Mouse (Mus musculus) intestine, embryonic 15.5 days (tissue): ENCODE measurements around the gene Pip5k1c. TPM values are rescaled to one million over a fixed set of nuclear protein-coding genes. Genes with fewer than 3 reads are reported as not detected.
A peak's percentile ranks its signal among the peaks of the same experiment; 100 is the strongest.

Experiments used
- ATAC-seq: fragments of 200-750 bp; cut with Nextera tagmentation; 2 replicates; pipeline ENCODE4 v1.8.0; 2017; ENCODE audit warnings: moderate TSS enrichment, moderate library complexity
- H3K27ac ChIP-seq: fragments of 300-500 bp; sonication (generic); 2 replicates; pipeline ENCODE4 v1.5.1; 2015; ENCODE audit warnings: mild to moderate bottlenecking, inconsistent platforms
- H3K27me3 ChIP-seq: fragments of 300-500 bp; sonication (generic); replicated peaks from 2 replicates; pipeline ENCODE4 v1.6.1; 2015; ENCODE audit warnings: inconsistent platforms
- H3K36me3 ChIP-seq: fragments of 300-500 bp; sonication (generic); 2 replicates; pipeline ENCODE4 v1.6.1; 2015; ENCODE audit warnings: inconsistent platforms
- H3K4me1 ChIP-seq: fragments of 300-500 bp; sonication (generic); replicated peaks from 2 replicates; pipeline ENCODE4 v1.6.1; 2015; ENCODE audit warnings: inconsistent platforms
- H3K4me2 ChIP-seq: fragments of 300-500 bp; sonication (generic); replicated peaks from 2 replicates; pipeline ENCODE4 v1.6.1; 2015; ENCODE audit warnings: mild to moderate bottlenecking, inconsistent platforms
- H3K4me3 ChIP-seq: fragments of 300-500 bp; sonication (generic); replicated peaks from 2 replicates; pipeline ENCODE4 v1.5.1; 2015; ENCODE audit warnings: inconsistent platforms
- H3K9ac ChIP-seq: fragments of 300-500 bp; sonication (generic); 2 replicates; pipeline ENCODE4 v1.6.1; 2015; ENCODE audit warnings: inconsistent platforms
- H3K9me3 ChIP-seq: fragments of 300-500 bp; sonication (generic); 2 replicates; pipeline ENCODE4 v1.6.1; 2016; ENCODE audit warnings: inconsistent platforms
- WGBS: fragments of 180-500 bp; shearing (Covaris S2); methylation state at CpG from one replicate; pipeline ENCODE4 v1.1.7; 2015; 5-methylcytosine and 5-hydroxymethylcytosine counted together
- polyA plus RNA-seq: library from polyadenylated mRNA; unstranded; fragments of >200 nt; fragmentation: Nextera tagmentation; extraction: Ambion mirVana; gene quantifications from 2 replicates; pipeline ENCODE4 v1.2.1, GENCODE M21; 2015

Gene Pip5k1c
- polyA plus RNA-seq, 1 experiment from 2014 or later = 42.7 TPM

DNA sequence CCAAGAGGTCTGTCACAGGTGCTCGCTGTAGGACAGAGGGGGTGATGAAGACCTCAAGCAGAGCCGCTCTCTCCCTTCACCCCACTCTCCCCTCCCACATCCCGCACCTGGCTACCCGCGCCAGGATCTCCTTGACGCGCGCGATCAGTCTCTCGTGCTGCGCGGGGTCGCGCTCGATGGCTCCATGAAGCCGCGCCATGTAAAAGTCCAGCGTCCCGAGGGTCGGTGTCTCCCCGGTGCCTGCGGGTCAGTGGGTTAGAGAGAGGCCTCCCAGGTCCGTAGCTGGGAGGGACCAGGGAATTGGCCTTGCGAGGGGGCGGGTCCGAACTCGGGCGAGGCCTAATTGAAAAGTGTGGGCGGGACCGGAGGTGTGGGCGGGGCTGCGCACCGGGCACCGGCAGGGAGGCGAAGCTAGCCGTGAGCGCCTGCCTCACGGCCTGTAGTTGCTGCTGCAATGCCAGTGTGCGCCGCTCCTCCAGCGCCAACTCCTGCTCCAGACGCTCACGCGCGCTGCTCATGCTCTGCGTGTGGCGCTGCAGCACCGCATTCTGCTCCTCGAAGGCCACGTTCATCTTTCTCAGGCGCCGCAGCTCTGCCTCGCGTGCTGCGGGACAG, 53.8 kb downstream of the Pip5k1c start:
- 0 out of 2 replicates have a peak, but pooled peaks cover 9% of the 10 kb centered on the region for H3K36me3 ChIP-seq
- peaks cover 41% of the 10 kb centered on the region for H3K4me1 ChIP-seq
- H3K9ac ChIP-seq = peak overlapping the region; percentile 35; the same call in 1 of the 2 replicates
- H3K9me3 ChIP-seq = no peaks in the 10 kb centered on the region
- H3K4me3 ChIP-seq = peak overlapping the region; percentile 31
- H3K27ac ChIP-seq = peak overlapping the region; percentile 59; the same call in 1 of the 2 replicates
- peak overlapping the region; percentile 70 for H3K4me2 ChIP-seq
- peaks cover 13% of the 10 kb centered on the region for H3K27me3 ChIP-seq
- ATAC-seq = peak; percentile 37
- WGBS = 15% methylated on average over 54 of the region's 55 CpGs

DNA sequence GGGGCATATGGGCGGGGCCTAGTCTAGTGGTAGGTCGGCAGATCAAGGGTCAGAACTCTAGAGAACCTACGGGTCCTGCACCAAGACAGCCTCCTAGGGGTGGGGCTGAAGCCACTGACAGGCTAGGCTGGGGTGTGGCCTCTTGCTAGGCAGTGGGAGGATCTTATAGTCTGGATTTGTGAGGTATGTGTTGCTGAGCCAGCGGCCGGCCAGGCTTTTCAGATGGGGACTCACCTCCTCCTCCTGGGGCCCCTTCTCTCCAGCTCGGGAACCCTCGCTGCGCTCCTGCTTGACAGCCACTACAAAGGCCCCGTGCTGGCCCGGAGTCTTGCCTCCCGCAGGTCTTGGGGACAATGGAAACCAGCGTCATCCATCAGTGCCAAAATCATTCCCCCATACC, 56.4 kb downstream of the Pip5k1c start:
- H3K4me1 ChIP-seq = peaks cover 37% of the 10 kb centered on the region
- WGBS = 4% methylated on average over 12 of the region's 12 CpGs
- peak overlapping the region; percentile 45; the same call in 1 of the 2 replicates for H3K27ac ChIP-seq
- 0 out of 2 replicates have a peak, but pooled peaks cover 9% of the 10 kb centered on the region for H3K36me3 ChIP-seq
- H3K27me3 ChIP-seq = no peaks in the 10 kb centered on the region; the same call in 1 of the 2 replicates
- peak overlapping the region; percentile 84 for H3K4me2 ChIP-seq
- H3K4me3 ChIP-seq = peak overlapping the region; percentile 78
- no peaks in the 10 kb centered on the region for H3K9me3 ChIP-seq
- ATAC-seq = peak; percentile 35
- H3K9ac ChIP-seq = peak overlapping the region; percentile 82

DNA sequence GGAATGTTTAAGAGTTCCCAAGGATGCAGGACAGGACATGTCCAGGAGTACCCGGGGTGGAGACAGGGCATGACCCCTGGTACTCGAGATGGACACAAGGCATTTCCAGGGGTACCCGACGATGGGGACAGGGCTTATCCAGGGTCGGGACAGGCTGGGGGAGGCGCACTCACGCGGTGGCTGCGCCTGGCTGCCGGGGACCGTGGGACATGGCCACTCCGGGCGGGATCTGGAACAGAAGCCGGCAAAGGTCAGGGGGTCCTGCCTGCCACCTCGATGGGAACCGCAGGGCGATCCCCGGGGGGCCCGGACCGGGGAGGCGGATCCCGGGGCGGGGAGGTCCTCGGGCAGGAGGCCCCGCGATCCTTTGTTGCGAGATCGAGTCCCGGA, 57.2 kb downstream of the Pip5k1c start:
- Histone ChIP-seq H3K4me3 (peak overlapping the region; percentile 78), H3K4me2 (peak overlapping the region; percentile 84), H3K27me3 (no peaks in the 10 kb centered on the region), H3K9ac (peak overlapping the region; percentile 82), H3K36me3 (0 out of 2 replicates have a peak, but pooled peaks cover 9% of the 10 kb centered on the region), H3K4me1 (peaks cover 37% of the 10 kb centered on the region), H3K9me3 (no peaks in the 10 kb centered on the region), H3K27ac (peak overlapping the region; percentile 77)
- ATAC-seq = no peak; the same call in 1 of the 2 replicates
- under 1% methylated on average over 29 of the region's 29 CpGs for WGBS

DNA sequence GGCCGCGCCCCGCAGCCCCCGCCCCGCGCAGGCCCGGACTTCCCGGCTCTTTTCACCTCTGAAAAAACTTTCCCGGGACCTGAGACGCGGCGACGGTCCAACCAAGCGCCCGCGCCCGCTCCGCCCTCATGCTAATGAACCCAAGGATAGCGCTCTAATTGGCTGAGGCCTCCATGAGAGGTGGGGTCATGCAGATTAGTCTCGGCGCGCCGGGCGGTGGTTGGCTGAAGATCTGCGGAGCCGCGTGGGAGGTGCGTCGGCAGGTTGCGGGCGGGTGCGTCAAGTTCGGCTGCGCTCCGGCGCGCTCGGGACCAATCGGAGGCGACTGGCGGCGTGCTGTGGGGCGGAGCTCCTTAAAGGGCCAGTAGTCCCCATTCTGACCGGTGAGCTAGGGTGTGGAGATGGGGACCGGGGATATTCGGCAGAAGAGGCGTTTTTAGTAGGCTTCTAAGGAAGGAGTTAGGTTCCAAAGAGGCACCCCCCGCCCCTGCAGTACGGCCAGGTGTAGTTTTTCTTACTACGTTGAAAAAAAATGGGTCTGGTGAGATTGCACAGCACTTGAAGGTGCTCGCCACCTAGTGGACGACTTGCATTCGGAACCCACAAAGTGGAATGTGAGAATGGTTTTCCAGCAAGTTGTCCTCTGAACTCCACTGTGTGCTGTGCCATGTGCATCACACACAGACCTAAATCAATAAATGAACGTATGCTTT, 57.7 kb downstream of the Pip5k1c start, which contains the start of gene Hmg20b:
Hmg20b (minus strand) TSS at position 130 of the 713 bp plus-strand sequence.
- peak within 1 kb of the TSS; percentile 78 for H3K4me3 ChIP-seq
- H3K4me2 ChIP-seq = peak within 1 kb of the TSS; percentile 84
- H3K27me3 ChIP-seq = no peaks in the 10 kb centered on the region
- peak within 1 kb of the TSS; percentile 78 for H3K27ac ChIP-seq
- ATAC-seq = peak; percentile 93
- under 1% methylated on average over 54 of the region's 54 CpGs for WGBS
- H3K9ac ChIP-seq = peak within 1 kb of the TSS; percentile 82
- 0 out of 2 replicates have a peak, but pooled peaks cover 9% of the 10 kb centered on the region for H3K36me3 ChIP-seq
- H3K9me3 ChIP-seq = no peaks in the 10 kb centered on the region
- peaks cover 37% of the 10 kb centered on the region for H3K4me1 ChIP-seq

GRCm38 (mm10) chr10:81351678-81352291, 59.0 kb downstream of the Pip5k1c start:
- H3K4me1 ChIP-seq = peaks cover 37% of the 10 kb centered on the region
- 0 out of 2 replicates have a peak, but pooled peaks cover 6% of the 10 kb centered on the region for H3K36me3 ChIP-seq
- H3K4me3 ChIP-seq = no peak overlapping the region
- peak overlapping the region; percentile 40; the same call in 1 of the 2 replicates for H3K27ac ChIP-seq
- peak overlapping the region; percentile 35; the same call in 1 of the 2 replicates for H3K4me2 ChIP-seq
- no peaks in the 10 kb centered on the region for H3K27me3 ChIP-seq
- WGBS = 14% methylated on average over 9 of the region's 9 CpGs
- no peaks in the 10 kb centered on the region for H3K9me3 ChIP-seq
- H3K9ac ChIP-seq = no peak overlapping the region; the same call in 1 of the 2 replicates
- ATAC-seq = no peak

DNA sequence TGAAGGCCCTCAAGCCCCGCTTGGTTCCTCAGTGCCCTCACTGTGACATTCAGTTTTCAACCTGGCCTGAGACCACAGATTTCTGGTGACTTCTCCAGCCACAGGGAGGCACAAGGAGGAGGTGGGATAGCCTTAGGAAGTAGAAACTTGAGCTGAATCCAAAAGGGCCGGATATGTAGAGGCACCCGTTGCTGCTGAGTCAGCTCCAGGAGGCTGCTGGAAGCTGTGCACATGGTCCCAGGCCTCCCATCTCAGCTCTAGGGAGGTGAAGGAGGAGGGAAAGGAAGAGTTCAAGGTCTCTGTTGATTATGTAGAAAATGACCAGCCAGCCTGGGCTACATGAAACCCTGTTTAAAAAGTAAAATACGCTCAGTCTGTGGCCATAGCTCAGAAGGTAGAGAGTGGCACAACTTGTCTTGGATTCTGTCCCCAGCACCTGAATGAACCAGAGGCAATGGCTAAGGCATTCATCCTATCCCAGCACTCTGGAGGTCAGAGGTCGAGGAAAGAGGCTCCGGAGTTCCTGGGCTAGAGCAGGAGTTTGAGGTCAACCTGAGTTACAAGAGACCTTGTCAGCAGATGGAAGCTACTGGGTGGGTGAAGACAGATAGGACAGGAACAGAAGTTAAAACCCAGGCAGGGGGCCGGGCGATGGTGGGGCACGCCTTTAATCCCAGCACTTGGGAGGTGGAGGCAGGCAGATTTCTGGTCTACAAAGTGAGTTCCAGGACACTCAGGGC, 62.1 kb downstream of the Pip5k1c start:
- Histone ChIP-seq H3K4me3 (no peak overlapping the region), H3K27me3 (no peaks in the 10 kb centered on the region), H3K4me2 (no peak overlapping the region), H3K9ac (peak overlapping the region; percentile 13; the same call in 1 of the 2 replicates), H3K27ac (no peak overlapping the region), H3K9me3 (no peaks in the 10 kb centered on the region), H3K36me3 (no peaks in the 10 kb centered on the region), H3K4me1 (peaks cover 35% of the 10 kb centered on the region)
- 74% methylated on average over 9 of the region's 9 CpGs for WGBS
- ATAC-seq = no peak

DNA sequence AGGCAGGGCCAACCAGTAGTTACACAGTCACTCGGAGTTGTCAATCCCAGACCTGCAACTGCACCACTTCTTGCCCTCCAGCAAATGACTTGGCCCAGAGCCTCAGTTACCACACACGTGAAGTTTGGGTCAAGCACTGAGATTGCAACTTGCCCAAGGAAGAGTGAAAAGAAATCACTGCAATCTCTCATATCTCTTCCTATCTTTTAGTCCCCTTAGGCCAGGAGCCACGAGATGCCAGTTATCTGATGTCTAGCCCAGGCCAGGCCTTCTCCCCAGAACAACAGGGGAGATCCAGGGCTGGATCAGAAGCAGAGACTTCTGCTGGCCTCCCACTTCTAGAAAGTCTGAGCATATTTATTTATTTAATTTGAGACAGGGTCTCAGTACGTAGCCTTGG, 62.8 kb downstream of the Pip5k1c start:
- WGBS = 88% methylated on average over 4 of the region's 4 CpGs

GRCm38 (mm10) chr10:81356352-81356990, 63.7 kb downstream of the Pip5k1c start:
- no peaks in the 10 kb centered on the region for H3K27me3 ChIP-seq
- H3K27ac ChIP-seq = no peak overlapping the region
- no peak overlapping the region for H3K9ac ChIP-seq
- no peaks in the 10 kb centered on the region for H3K9me3 ChIP-seq
- WGBS = 54% methylated on average over 12 of the region's 12 CpGs
- peak overlapping the region; percentile 99 for H3K4me2 ChIP-seq
- no peak for ATAC-seq
- peaks cover 42% of the 10 kb centered on the region for H3K4me1 ChIP-seq
- H3K4me3 ChIP-seq = no peak overlapping the region
- peaks cover 3% of the 10 kb centered on the region; the same call in 1 of the 2 replicates for H3K36me3 ChIP-seq

More for the DNA sequence above, 62.8 kb downstream of the Pip5k1c start:
- Histone ChIP-seq H3K27ac (no peak overlapping the region), H3K27me3 (no peaks in the 10 kb centered on the region), H3K4me2 (no peak overlapping the region), H3K4me1 (peaks cover 38% of the 10 kb centered on the region), H3K4me3 (no peak overlapping the region), H3K9ac (no peak overlapping the region), H3K36me3 (no peaks in the 10 kb centered on the region), H3K9me3 (no peaks in the 10 kb centered on the region)
- ATAC-seq = no peak

GRCm38 (mm10) chr10:81356991-81357844, 64.5 kb downstream of the Pip5k1c start, which contains the start of gene Mfsd12:
Gene Mfsd12 (plus strand): TSS chr10:81357491.
- Histone ChIP-seq H3K27me3 (no peaks in the 10 kb centered on the region), H3K9me3 (no peaks in the 10 kb centered on the region), H3K4me2 (peak within 1 kb of the TSS; percentile 99), H3K36me3 (peaks cover 3% of the 10 kb centered on the region; the same call in 1 of the 2 replicates), H3K4me1 (peaks cover 37% of the 10 kb centered on the region), H3K4me3 (peak within 1 kb of the TSS; percentile 88), H3K27ac (peak within 1 kb of the TSS; percentile 59), H3K9ac (peak within 1 kb of the TSS; percentile 91)
- peak; percentile 90 for ATAC-seq
- 2% methylated on average over 79 of the region's 79 CpGs for WGBS

DNA sequence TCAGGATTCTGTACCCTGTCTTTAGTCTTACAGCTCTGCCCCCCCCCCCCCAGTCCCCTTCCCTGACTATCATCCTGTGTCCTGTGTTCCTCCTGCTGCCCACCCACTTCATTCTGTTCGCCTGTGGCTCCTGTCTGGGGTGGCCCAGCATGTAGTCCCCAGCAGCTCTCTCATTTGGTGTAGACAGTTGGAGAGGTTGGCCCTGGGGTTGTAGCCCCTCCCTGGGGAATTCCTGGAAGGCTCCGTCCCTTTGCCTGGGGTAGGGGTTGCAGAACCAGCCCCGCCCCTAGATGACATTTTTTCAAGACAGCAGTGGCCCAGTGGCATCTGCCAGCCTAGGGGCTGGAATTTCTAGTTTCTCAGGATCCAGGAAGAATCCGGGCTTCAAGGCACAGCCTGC, 65.4 kb downstream of the Pip5k1c start:
- H3K9me3 ChIP-seq = no peaks in the 10 kb centered on the region
- H3K9ac ChIP-seq = peak overlapping the region; percentile 91
- 0 out of 2 replicates have a peak, but pooled peaks cover under 1% of the 10 kb centered on the region for H3K27me3 ChIP-seq
- 35% methylated on average over 4 of the region's 4 CpGs for WGBS
- peak overlapping the region; percentile 88 for H3K4me3 ChIP-seq
- peaks cover 3% of the 10 kb centered on the region; the same call in 1 of the 2 replicates for H3K36me3 ChIP-seq
- peak overlapping the region; percentile 59 for H3K27ac ChIP-seq
- H3K4me1 ChIP-seq = peaks cover 44% of the 10 kb centered on the region
- H3K4me2 ChIP-seq = peak overlapping the region; percentile 99
- ATAC-seq = no peak
